Mouse (Mus musculus): ENCODE results near the gene Cep72. TPM values are rescaled to one million over a fixed set of nuclear protein-coding genes. Genes with fewer than 3 reads are reported as not detected.
"Not testable (repeated sequence)": the region's sequence is repeated elsewhere in the genome, so short reads cannot be mapped to it uniquely, and the experiment has no call there.

Gene Cep72
- total RNA-seq, 2 experiments from 2014 or later = 0.87 to 2.7 TPM

GRCm38 (mm10) chr13:74025151-74026081, 36.7 kb downstream of the Cep72 start:
- Histone ChIP-seq H3K4me3 (no peak overlapping the region), H3K27ac (peak overlapping the region; percentile 83)
- TF ChIP-seq CTCF (conservative IDR thresholded peaks at IDR 0.05) = no peak
- peak in 1 of 2 experiments; percentile 54 for DNase-seq (ENCODE audit: low spot score in 2 of 2)

GRCm38 (mm10) chr13:74019006-74019405, 43.1 kb downstream of the Cep72 start:
- not testable (repeated sequence) for H3K4me3 ChIP-seq; H3K27ac ChIP-seq; DNase-seq (ENCODE audit: low spot score in 2 of 2)

- H3K4me3 ChIP-seq = no peak overlapping the region
- no peak for TF ChIP-seq CTCF (conservative IDR thresholded peaks at IDR 0.05)
- H3K27ac ChIP-seq = no peak overlapping the region
Observed at GRCm38 (mm10) chr13:74017426-74017825, 44.7 kb downstream of the Cep72 start.

GRCm38 (mm10) chr13:74015908-74016307, 46.2 kb downstream of the Cep72 start:
- no peak for DNase-seq (ENCODE audit: low spot score in 2 of 2)
- Histone ChIP-seq H3K27ac (peak overlapping the region; percentile 10; the same call in 1 of the 2 replicates), H3K4me3 (no peak overlapping the region)
- TF ChIP-seq CTCF (conservative IDR thresholded peaks at IDR 0.05) = no peak

More at GRCm38 (mm10) chr13:74017426-74017825, 44.7 kb downstream of the Cep72 start:
- DNase-seq (ENCODE audit: low spot score in 2 of 2) = no peak

- peak in 1 of 2 experiments; percentile 30 for DNase-seq (ENCODE audit: low spot score in 2 of 2)
- no peak for TF ChIP-seq CTCF (conservative IDR thresholded peaks at IDR 0.05)
- H3K27ac ChIP-seq = peak overlapping the region; percentile 99
- peak overlapping the region; percentile 87 for H3K4me3 ChIP-seq
Observed at GRCm38 (mm10) chr13:74010678-74011077, 51.4 kb downstream of the Cep72 start.

GRCm38 (mm10) chr13:74009791-74010614, 52.1 kb downstream of the Cep72 start:
- peak overlapping the region; percentile 99 for H3K27ac ChIP-seq
- no peak for TF ChIP-seq CTCF (conservative IDR thresholded peaks at IDR 0.05)
- H3K4me3 ChIP-seq = peak overlapping the region; percentile 87
- DNase-seq (ENCODE audit: low spot score in 2 of 2) = peak; percentile 82 to 88

GRCm38 (mm10) chr13:74008948-74009718, 53.0 kb downstream of the Cep72 start, which contains the start of gene Tppp:
TSS of gene Tppp (plus strand) at chr13:74009407.
- peak within 1 kb of the TSS; percentile 87 for H3K4me3 ChIP-seq
- 0 out of 2 replicates have a peak, but pooled peaks have one; percentile 5 for TF ChIP-seq CTCF (conservative IDR thresholded peaks at IDR 0.05)
- peak; percentile 95 to 98 for DNase-seq (ENCODE audit: low spot score in 2 of 2)
- peak within 1 kb of the TSS; percentile 99 for H3K27ac ChIP-seq

GRCm38 (mm10) chr13:74008216-74008615, 53.9 kb downstream of the Cep72 start:
- DNase-seq (ENCODE audit: low spot score in 2 of 2); H3K27ac ChIP-seq: not testable (repeated sequence)
- H3K4me3 ChIP-seq = peak overlapping the region; percentile 26; the same call in 1 of the 2 replicates

- H3K4me3 ChIP-seq; H3K27ac ChIP-seq; DNase-seq (ENCODE audit: low spot score in 2 of 2): not testable (repeated sequence)
Observed at GRCm38 (mm10) chr13:74006881-74007280, 55.2 kb downstream of the Cep72 start.

- DNase-seq (ENCODE audit: low spot score in 2 of 2) = no peak
- Histone ChIP-seq H3K4me3 (no peak overlapping the region), H3K27ac (no peak overlapping the region)
- no peak for TF ChIP-seq CTCF (conservative IDR thresholded peaks at IDR 0.05)
Observed at GRCm38 (mm10) chr13:74001492-74001891, 60.6 kb downstream of the Cep72 start.

GRCm38 (mm10) chr13:74000961-74001360, 61.1 kb downstream of the Cep72 start:
- TF ChIP-seq CTCF (conservative IDR thresholded peaks at IDR 0.05) = no peak
- Histone ChIP-seq H3K27ac (no peak overlapping the region), H3K4me3 (no peak overlapping the region)
- DNase-seq (ENCODE audit: low spot score in 2 of 2) = no peak

- H3K27ac ChIP-seq = no peak overlapping the region
- no peak for TF ChIP-seq CTCF (conservative IDR thresholded peaks at IDR 0.05)
- no peak overlapping the region for H3K4me3 ChIP-seq
- DNase-seq (ENCODE audit: low spot score in 2 of 2) = no peak
Observed at GRCm38 (mm10) chr13:74000519-74000918, 61.6 kb downstream of the Cep72 start.
